Mouse (Mus musculus): ENCODE data around the gene Abcc9. TPM values are rescaled to one million over a fixed set of nuclear protein-coding genes. Genes with fewer than 3 reads are reported as not detected.

The Abcc9 gene
- polyA plus RNA-seq, 1 experiment from 2014 or later: 3.1 TPM

- H3K27ac ChIP-seq (replicated peaks): no peak overlapping the region
- no peak overlapping the region for H3K4me3 ChIP-seq
- no peak overlapping the region for H3K4me2 ChIP-seq (replicated peaks)
- ATAC-seq (ENCODE audit: low FRiP score, low read depth): no peak
- 93% methylated on average over 3 of the region's 3 CpGs for WGBS
- H3K36me3 ChIP-seq: no peaks in the 10 kb centered on the region
- H3K9ac ChIP-seq (replicated peaks): no peak overlapping the region
- no peaks in the 10 kb centered on the region for H3K4me1 ChIP-seq
- H3K9me3 ChIP-seq: no peaks in the 10 kb centered on the region
- peaks cover 23% of the 10 kb centered on the region for H3K27me3 ChIP-seq
These were observed 137.4 kb downstream of the Abcc9 start for GRCm38 (mm10) chr6:142564746-142565145.

- Histone ChIP-seq H3K4me1 (no peaks in the 10 kb centered on the region), H3K9ac (replicated peaks) (no peak overlapping the region), H3K36me3 (no peaks in the 10 kb centered on the region), H3K9me3 (no peaks in the 10 kb centered on the region), H3K27ac (replicated peaks) (no peak overlapping the region), H3K27me3 (no peaks in the 10 kb centered on the region), H3K4me2 (replicated peaks) (no peak overlapping the region), H3K4me3 (no peak overlapping the region)
- ATAC-seq (ENCODE audit: low FRiP score, low read depth): no peak
- WGBS: 67% methylated on average over 1 of the region's 1 CpGs
These were observed 141.0 kb downstream of the Abcc9 start for GRCm38 (mm10) chr6:142561151-142561550.

GRCm38 (mm10) chr6:142558772-142559679 is 143.1 kb downstream of the Abcc9 start:
- WGBS: 82% methylated on average over 10 of the region's 10 CpGs
- no peaks in the 10 kb centered on the region for H3K36me3 ChIP-seq
- no peak overlapping the region for H3K27ac ChIP-seq (replicated peaks)
- no peaks in the 10 kb centered on the region for H3K27me3 ChIP-seq
- no peak overlapping the region for H3K9ac ChIP-seq (replicated peaks)
- H3K4me1 ChIP-seq: no peaks in the 10 kb centered on the region
- no peaks in the 10 kb centered on the region for H3K9me3 ChIP-seq
- ATAC-seq (ENCODE audit: low FRiP score, low read depth): no peak
- H3K4me3 ChIP-seq: no peak overlapping the region
- H3K4me2 ChIP-seq (replicated peaks): no peak overlapping the region

GRCm38 (mm10) chr6:142558076-142558475 is 144.0 kb downstream of the Abcc9 start:
- H3K27me3 ChIP-seq: no peaks in the 10 kb centered on the region
- H3K36me3 ChIP-seq: no peaks in the 10 kb centered on the region
- H3K4me1 ChIP-seq: no peaks in the 10 kb centered on the region
- no peak overlapping the region for H3K9ac ChIP-seq (replicated peaks)
- no peaks in the 10 kb centered on the region for H3K9me3 ChIP-seq
- 82% methylated on average over 10 of the region's 10 CpGs for WGBS
- no peak overlapping the region for H3K27ac ChIP-seq (replicated peaks)
- H3K4me2 ChIP-seq (replicated peaks): no peak overlapping the region
- ATAC-seq (ENCODE audit: low FRiP score, low read depth): no peak
- H3K4me3 ChIP-seq: no peak overlapping the region

GRCm38 (mm10) chr6:142555988-142556387 is 146.1 kb downstream of the Abcc9 start:
- Histone ChIP-seq H3K27ac (replicated peaks) (no peak overlapping the region), H3K4me2 (replicated peaks) (no peak overlapping the region), H3K36me3 (no peaks in the 10 kb centered on the region), H3K9ac (replicated peaks) (no peak overlapping the region), H3K4me1 (no peaks in the 10 kb centered on the region), H3K4me3 (no peak overlapping the region), H3K9me3 (no peaks in the 10 kb centered on the region), H3K27me3 (no peaks in the 10 kb centered on the region)
- 62% methylated on average over 1 of the region's 1 CpGs for WGBS
- ATAC-seq (ENCODE audit: low FRiP score, low read depth): no peak

- Histone ChIP-seq H3K27ac (replicated peaks) (no peak overlapping the region), H3K36me3 (no peaks in the 10 kb centered on the region), H3K27me3 (no peaks in the 10 kb centered on the region), H3K9ac (replicated peaks) (no peak overlapping the region), H3K4me1 (no peaks in the 10 kb centered on the region), H3K9me3 (no peaks in the 10 kb centered on the region), H3K4me3 (no peak overlapping the region), H3K4me2 (replicated peaks) (no peak overlapping the region)
- WGBS: 88% methylated on average over 4 of the region's 4 CpGs
- no peak for ATAC-seq (ENCODE audit: low FRiP score, low read depth)
These were observed 150.6 kb downstream of the Abcc9 start for GRCm38 (mm10) chr6:142551482-142551881.

- H3K36me3 ChIP-seq: no peaks in the 10 kb centered on the region
- no peak overlapping the region for H3K4me3 ChIP-seq
- H3K27ac ChIP-seq (replicated peaks): no peak overlapping the region
- H3K9ac ChIP-seq (replicated peaks): no peak overlapping the region
- no peak for ATAC-seq (ENCODE audit: low FRiP score, low read depth)
- no peak overlapping the region for H3K4me2 ChIP-seq (replicated peaks)
- WGBS: 74% methylated on average over 4 of the region's 4 CpGs
- H3K27me3 ChIP-seq: no peaks in the 10 kb centered on the region
- no peaks in the 10 kb centered on the region for H3K9me3 ChIP-seq
- H3K4me1 ChIP-seq: no peaks in the 10 kb centered on the region
These were observed 151.2 kb downstream of the Abcc9 start for GRCm38 (mm10) chr6:142550871-142551270.

- Histone ChIP-seq H3K9me3 (no peaks in the 10 kb centered on the region), H3K36me3 (no peaks in the 10 kb centered on the region), H3K9ac (replicated peaks) (no peak overlapping the region), H3K27ac (replicated peaks) (no peak overlapping the region), H3K4me2 (replicated peaks) (no peak overlapping the region), H3K4me1 (no peaks in the 10 kb centered on the region), H3K27me3 (no peaks in the 10 kb centered on the region), H3K4me3 (no peak overlapping the region)
- 88% methylated on average over 2 of the region's 2 CpGs for WGBS
- no peak for ATAC-seq (ENCODE audit: low FRiP score, low read depth)
These were observed 153.7 kb downstream of the Abcc9 start for GRCm38 (mm10) chr6:142548377-142548776.

GRCm38 (mm10) chr6:142545132-142545531 is 157.0 kb downstream of the Abcc9 start:
- Histone ChIP-seq H3K27ac (replicated peaks) (no peak overlapping the region), H3K4me3 (no peak overlapping the region), H3K4me2 (replicated peaks) (peak overlapping the region; percentile 34), H3K27me3 (no peaks in the 10 kb centered on the region), H3K36me3 (no peaks in the 10 kb centered on the region), H3K9ac (replicated peaks) (no peak overlapping the region), H3K9me3 (no peaks in the 10 kb centered on the region), H3K4me1 (no peaks in the 10 kb centered on the region)
- WGBS: 49% methylated on average over 14 of the region's 14 CpGs
- ATAC-seq (ENCODE audit: low FRiP score, low read depth): no peak

- Histone ChIP-seq H3K36me3 (no peaks in the 10 kb centered on the region), H3K4me2 (replicated peaks) (no peak overlapping the region), H3K9me3 (no peaks in the 10 kb centered on the region), H3K9ac (replicated peaks) (no peak overlapping the region), H3K4me1 (no peaks in the 10 kb centered on the region), H3K27me3 (no peaks in the 10 kb centered on the region), H3K4me3 (no peak overlapping the region), H3K27ac (replicated peaks) (no peak overlapping the region)
- no peak for ATAC-seq (ENCODE audit: low FRiP score, low read depth)
- 84% methylated on average over 4 of the region's 4 CpGs for WGBS
These were observed 158.5 kb downstream of the Abcc9 start for GRCm38 (mm10) chr6:142543648-142544047.

- Histone ChIP-seq H3K27ac (replicated peaks) (no peak overlapping the region), H3K9me3 (no peaks in the 10 kb centered on the region), H3K9ac (replicated peaks) (no peak overlapping the region), H3K4me2 (replicated peaks) (no peak overlapping the region), H3K27me3 (no peaks in the 10 kb centered on the region), H3K4me1 (no peaks in the 10 kb centered on the region), H3K4me3 (no peak overlapping the region), H3K36me3 (no peaks in the 10 kb centered on the region)
- 93% methylated on average over 6 of the region's 6 CpGs for WGBS
- no peak for ATAC-seq (ENCODE audit: low FRiP score, low read depth)
These were observed 159.3 kb downstream of the Abcc9 start for GRCm38 (mm10) chr6:142542800-142543175.

- H3K4me1 ChIP-seq: no peaks in the 10 kb centered on the region
- no peak overlapping the region for H3K4me3 ChIP-seq
- H3K27me3 ChIP-seq: no peaks in the 10 kb centered on the region
- no peak overlapping the region for H3K4me2 ChIP-seq (replicated peaks)
- H3K27ac ChIP-seq (replicated peaks): no peak overlapping the region
- no peak overlapping the region for H3K9ac ChIP-seq (replicated peaks)
- H3K36me3 ChIP-seq: no peaks in the 10 kb centered on the region
- WGBS: 82% methylated on average over 8 of the region's 8 CpGs
- no peak for ATAC-seq (ENCODE audit: low FRiP score, low read depth)
- H3K9me3 ChIP-seq: no peaks in the 10 kb centered on the region
These were observed 159.9 kb downstream of the Abcc9 start for GRCm38 (mm10) chr6:142542082-142542799.

All from midbrain, embryonic 12.5 days (tissue).